Mouse (Mus musculus) central nervous system, embryonic 14 days (tissue): ENCODE measurements around the gene Uts2. TPM values are rescaled to one million over a fixed set of nuclear protein-coding genes. Genes with fewer than 3 reads are reported as not detected.

Experiments used
- polyA plus RNA-seq: library from polyadenylated mRNA; depleted of rRNA; stranded (reverse); fragments of >200 nt; gene quantifications from 2 replicates; pipeline ENCODE4 v1.2.3, GENCODE M21; 2012; rRNA removed

The Uts2 gene
- polyA plus RNA-seq: not detected in 2 replicates

DNA sequence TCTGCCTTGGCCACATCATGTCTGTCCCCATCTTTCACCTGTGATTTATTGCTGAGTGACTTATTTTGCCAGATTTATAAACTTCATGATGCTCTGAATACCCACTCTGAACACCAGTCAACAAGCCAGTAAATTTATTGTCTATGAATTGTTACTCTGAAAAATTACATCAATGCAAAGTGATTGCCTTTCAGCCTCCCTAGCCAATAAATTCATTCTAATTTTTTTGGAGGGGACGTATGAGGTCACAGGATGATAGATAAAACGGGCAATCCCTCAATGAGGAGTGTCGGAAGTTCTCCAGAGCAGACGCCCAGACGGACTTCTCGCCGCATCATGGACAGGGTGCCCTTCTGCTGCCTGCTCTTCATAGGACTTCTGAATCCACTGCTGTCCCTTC, at the start of gene Uts2:
Uts2 (plus strand) TSS at position 301 of the 400 bp plus-strand sequence.

DNA sequence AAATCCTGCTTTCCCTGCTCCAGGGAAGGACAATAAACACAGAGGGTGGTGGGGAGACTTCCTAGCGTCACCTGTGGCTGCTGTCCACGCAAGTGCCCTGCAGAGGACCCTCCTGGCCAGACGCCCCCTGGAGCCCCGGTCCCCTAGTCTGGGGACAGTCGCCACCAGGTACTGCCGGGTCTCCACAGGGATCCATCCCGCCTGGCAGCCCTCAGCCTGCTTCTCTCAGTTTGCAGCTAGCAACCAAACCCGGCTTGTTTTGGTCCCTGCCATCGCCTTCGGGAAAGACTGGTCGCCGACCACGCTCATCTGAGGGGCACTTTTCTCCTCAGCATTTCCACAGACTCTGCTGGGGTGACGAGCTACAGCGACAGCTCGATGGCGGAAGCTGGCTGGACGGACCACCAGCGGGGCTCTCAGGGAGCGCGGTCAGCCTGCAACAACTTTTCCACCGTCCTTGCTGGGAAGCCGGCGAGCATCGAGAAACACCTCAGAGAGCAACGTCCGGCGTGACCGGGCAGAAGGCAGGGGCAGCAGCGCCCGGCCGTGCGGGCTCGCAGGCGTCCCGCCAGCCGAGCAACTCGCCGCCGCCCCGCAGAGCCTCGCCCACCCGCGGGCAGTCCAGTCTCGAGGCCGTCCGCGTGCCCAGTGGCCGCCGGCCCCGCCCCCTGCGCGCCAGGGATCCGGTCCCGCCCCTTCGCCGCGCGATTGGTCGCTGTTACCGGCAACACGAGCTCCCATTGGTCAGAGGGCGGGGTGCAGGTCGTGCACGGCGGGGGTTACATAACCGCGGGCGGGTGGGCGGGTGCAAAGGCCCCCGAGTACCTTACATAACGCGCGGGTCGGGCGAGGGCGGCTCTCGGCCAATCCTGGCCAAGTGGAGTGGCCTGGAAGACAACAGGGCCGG, 47.4 kb downstream of the Uts2 start, which contains the start of gene Per3:
Per3 (minus strand) TSS at position 629 of the 907 bp plus-strand sequence.

Other genes with a start within 250 kb of the Uts2 start
- gene Errfi1, start 143.2 kb upstream of the Uts2 start, polyA plus RNA-seq: 17.9 and 19.8 TPM in 2 replicates
- 330 and 349 TPM in 2 replicates for gene Park7, start 82.7 kb upstream of the Uts2 start, polyA plus RNA-seq
- gene Tnfrsf9, start 82.5 kb upstream of the Uts2 start, polyA plus RNA-seq: 0.15 and 0.25 TPM in 2 replicates
- 4.5 and 5.1 TPM in 2 replicates for gene Per3, start 47.6 kb downstream of the Uts2 start, polyA plus RNA-seq
- gene Vamp3, start 60.9 kb downstream of the Uts2 start, polyA plus RNA-seq: 66.5 and 69.3 TPM in 2 replicates
- gene Gm13090, start 92.5 kb downstream of the Uts2 start, polyA plus RNA-seq: not detected in 2 replicates